Mouse (Mus musculus): ENCODE data around the gene Abhd13.
A peak's percentile ranks its signal among the peaks of the same experiment; 100 is the strongest.

Abhd13 gene

DNA sequence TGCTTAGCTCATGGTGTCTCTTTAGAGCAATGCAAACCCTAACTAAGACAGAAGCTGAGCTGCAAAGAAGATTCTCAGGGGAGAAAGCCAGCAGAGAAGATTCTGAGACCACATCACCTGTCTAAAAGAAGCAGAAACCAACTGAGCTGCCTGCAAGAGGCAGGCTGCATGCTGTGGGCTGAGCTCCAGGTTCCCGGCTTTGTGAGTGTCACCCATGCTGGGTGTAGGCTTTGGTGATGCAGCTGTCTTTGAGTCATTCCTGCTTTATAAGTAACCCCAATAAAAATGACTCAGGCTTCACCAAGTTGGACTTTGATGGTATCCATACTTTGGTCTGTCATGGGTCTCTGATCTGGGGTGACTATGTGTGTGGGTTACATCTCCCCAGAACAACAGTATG lies 38.7 kb downstream of the Abhd13 start:
- no peak for DNase-seq (ENCODE audit: low read depth, low spot score)

DNA sequence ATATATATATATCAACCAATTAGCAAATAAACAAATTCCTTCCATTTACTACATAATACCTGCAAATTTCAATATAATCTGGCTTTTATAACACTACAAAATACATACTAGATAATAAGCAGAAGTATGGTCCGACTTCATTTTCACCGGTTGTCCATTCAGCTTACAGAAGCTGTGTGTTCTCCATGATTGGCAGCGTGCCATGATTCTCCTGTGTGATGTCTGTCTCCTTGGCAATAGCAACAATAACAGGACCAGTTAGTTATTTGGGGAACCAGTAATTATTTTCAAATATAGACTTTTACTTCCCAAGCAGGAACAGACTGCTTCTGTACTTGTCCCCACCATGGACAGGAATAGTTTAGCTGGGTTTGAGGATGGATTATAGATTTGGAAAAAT lies 39.7 kb downstream of the Abhd13 start:
- peak; percentile 32 for DNase-seq (ENCODE audit: low read depth, low spot score)

GRCm38 (mm10) chr8:10030320-10031060 lies 53.0 kb downstream of the Abhd13 start:
- no peak for DNase-seq (ENCODE audit: low read depth, low spot score)

DNA sequence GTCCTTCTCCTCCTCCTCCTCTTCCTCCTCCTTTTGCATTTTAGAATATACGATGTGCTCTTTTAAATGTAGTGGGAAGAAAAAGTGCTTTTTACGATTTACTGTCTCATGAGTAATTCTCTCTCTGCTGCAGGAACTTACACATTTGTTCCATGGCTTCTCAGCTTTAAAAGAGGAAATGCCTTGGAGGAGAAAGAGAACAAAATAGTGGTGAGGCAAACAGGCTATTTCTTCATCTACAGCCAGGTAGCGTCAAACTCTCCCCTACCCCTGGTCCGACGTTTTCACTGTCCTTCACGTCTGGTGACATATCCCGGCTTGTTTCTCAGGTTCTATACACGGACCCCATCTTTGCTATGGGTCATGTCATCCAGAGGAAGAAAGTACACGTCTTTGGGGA lies 53.7 kb downstream of the Abhd13 start:
- no peak for DNase-seq (ENCODE audit: low read depth, low spot score)

DNA sequence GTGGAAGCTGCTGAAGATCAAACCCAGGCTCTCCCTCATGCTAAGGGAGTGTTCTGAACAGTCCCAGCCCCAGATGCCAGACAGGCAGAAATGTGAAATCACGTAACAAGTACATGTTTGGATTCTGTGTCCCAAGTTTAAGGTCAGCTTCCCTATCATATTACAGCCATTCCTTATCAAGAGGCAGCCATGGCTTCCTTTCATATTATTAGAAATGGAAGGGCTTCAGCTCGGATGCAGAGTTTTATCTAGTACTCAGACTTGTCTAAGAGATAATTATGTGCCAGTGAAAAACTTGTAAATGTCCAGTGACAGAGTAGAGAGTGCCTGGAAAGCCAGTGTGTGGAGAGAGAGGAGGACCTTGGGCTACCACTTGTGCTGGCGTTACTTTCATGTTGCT lies 63.4 kb downstream of the Abhd13 start:
- DNase-seq (ENCODE audit: low read depth, low spot score): no peak

Measured in telencephalon, adult 2 months (tissue).